Mouse (Mus musculus): Measurements from ENCODE around the gene 1700025G04Rik.

DNA sequence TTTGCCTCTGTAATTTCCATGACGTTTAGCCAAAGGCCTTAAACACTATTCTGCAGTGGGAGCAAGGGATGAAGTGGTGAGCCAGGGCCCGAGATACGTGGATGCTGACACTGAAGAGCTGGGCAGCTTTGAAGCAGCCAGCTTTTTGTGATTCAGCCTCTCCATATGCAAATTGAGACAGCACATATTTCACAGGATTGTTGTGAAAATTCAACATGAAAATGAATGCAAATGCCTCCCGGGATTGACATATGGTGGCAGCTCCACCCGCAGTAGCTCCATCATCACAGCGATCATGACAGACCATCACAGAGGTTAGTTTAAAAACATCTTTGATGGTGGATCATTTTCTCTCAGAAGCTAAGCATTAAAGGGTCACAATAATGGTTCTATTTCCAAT is 85.4 kb downstream of the 1700025G04Rik start:
- TF ChIP-seq CHD2 (IDR thresholded peaks at IDR 0.05; ENCODE audit: low read length) (no peak), POLR2A (IDR thresholded peaks at IDR 0.05; ENCODE audit: low read depth, low read length) (no peak), TBP (conservative IDR thresholded peaks at IDR 0.05; ENCODE audit: low read depth, low read length) (no peak), TCF12 (IDR thresholded peaks at IDR 0.05; ENCODE audit: low read depth, low read length) (no peak), MXI1 (IDR thresholded peaks at IDR 0.05; ENCODE audit: low read depth, low read length) (no peak), CTCF (conservative IDR thresholded peaks at IDR 0.05 in 1 of 2, IDR thresholded peaks at IDR 0.05 in 1 of 2; ENCODE audit: low read depth in 2 of 2, low read length in 2 of 2) (no peak), NRF1 (IDR thresholded peaks at IDR 0.05; ENCODE audit: low read depth, low read length) (no peak), EP300 (IDR thresholded peaks at IDR 0.05; ENCODE audit: low read length) (no peak), MAZ (IDR thresholded peaks at IDR 0.05; ENCODE audit: low read depth, low read length) (no peak), JUN (IDR thresholded peaks at IDR 0.05; ENCODE audit: insufficient read depth, low read depth, low read length) (no peak), JUND (conservative IDR thresholded peaks at IDR 0.05; ENCODE audit: low read depth, low read length) (no peak), MEF2A (IDR thresholded peaks at IDR 0.05; ENCODE audit: borderline replicate concordance, low read depth, low read length) (no peak), ZNF384 (IDR thresholded peaks at IDR 0.05; ENCODE audit: low read depth, low read length) (no peak), MAFK (IDR thresholded peaks at IDR 0.05; ENCODE audit: insufficient replicate concordance, low read length) (no peak)
